Mouse (Mus musculus) CD8-positive naive resting alpha-beta T cell, adult 2 months (primary cell): ENCODE results near the gene Atp11a.

ENCODE experiments used
- DNase-seq, 2 experiments: peaks; one replicate each; pipeline ENCODE4 v3.0.0; 2022; ENCODE audit warnings: low read depth in 2 of 2, low spot score in 2 of 2

Atp11a gene

GRCm38 (mm10) chr8:12756391-12757157 lies at the start of gene Atp11a:
Gene Atp11a, plus strand, starts transcription at chr8:12757014.
- DNase-seq, result peak; percentile 45 to 47

DNA sequence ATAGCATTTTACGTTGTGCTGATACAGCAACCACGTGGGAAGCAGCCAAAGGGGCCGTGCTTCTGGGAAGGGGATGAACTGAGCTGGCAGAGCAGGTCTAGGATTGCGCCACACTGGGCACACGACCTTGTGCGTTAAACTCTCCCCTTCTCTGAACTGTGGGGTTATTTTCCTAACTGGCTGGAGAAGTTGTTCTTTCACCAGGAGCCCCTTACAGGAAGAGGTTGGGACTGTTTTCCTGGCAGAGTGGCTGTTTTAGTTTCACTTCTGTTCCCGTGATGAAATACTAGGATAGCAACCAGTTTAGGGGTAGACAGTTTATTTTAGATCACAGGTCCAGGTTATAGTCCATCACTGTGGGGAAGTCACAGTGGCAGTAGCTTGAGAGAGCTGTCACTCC lies 45.2 kb upstream of the Atp11a start:
- no peak for DNase-seq

GRCm38 (mm10) chr8:12715861-12716585 lies 40.8 kb upstream of the Atp11a start:
- no peak for DNase-seq

DNA sequence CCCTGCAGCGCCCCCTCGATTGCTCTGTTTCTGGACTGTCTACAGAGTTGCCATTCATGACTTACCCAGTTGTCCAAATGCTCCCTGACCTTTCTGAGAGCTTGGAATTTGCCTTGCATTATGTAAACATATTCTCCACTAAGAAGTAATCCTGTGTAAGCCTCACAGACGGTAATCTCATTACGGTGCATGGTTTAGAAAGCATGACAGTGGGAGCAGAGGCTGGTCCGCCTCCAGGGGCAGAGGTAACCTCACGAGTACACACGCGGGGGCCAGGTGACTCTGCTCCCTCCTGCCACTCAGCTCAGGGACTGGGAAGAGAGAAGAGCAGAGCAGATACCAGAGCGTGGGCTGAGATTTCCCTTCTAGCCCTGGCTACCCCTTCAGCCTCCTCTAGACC lies 37.7 kb upstream of the Atp11a start:
- no peak for DNase-seq

DNA sequence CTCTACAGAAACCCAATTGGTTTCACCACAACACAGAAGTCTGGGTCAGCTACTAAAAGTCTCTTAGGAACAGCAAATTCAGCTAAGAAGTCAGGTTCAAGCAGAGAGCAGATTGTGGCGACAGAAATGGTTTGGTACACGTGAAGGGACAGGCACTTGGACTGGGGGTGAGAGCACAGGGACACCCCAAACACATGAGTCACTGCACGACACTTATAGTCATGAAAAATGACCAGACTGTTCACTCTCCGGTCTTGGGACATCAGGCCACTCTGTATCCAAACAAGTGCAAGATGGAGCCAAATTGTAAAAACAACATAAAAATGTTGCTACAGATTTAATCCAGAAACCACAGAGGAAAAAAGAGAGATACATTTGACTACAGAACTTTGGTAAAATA lies 28.2 kb upstream of the Atp11a start:
- no peak for DNase-seq

DNA sequence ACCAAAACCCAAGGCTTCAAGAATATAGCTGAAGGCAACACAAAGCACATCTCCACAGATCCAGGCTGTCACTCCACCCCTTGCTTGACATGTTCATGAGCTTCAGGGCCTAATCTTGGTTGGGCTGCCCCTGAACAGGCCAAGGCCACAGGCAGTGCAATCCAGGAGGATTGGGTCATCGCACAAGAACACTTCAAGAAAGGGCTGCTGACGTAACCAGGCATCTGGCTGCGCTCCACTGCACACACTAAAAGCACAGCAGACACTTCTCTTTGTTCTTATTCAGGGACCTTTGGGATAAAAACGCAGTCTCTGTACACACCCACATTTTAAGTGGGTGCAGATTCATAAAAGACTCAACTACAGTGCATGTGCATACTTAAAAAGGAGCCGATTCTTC lies 26.0 kb upstream of the Atp11a start:
- DNase-seq, result no peak

- no peak for DNase-seq
These were observed 24.4 kb upstream of the Atp11a start for GRCm38 (mm10) chr8:12732431-12732830.

DNA sequence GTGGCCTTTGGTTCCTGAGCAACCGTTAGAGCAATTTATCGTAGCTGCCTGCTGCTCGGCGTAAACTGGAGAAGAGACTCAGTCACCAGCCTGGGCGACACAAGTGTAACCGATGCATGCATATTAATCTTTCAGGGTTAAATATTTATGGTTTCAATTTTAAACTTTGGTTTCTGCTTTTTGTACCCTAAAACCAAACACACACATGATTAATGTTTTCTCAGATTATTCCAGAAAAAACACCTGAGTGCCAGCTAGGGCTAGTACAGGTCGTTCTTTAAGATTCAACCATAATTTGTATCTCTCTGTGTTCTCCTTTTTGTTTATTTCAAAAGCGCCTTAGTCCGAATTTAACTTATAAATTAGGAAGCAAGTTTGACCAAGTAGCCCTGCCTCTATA lies 17.7 kb upstream of the Atp11a start:
- DNase-seq, result no peak

GRCm38 (mm10) chr8:12743390-12743789 lies 13.4 kb upstream of the Atp11a start:
- no peak for DNase-seq

DNA sequence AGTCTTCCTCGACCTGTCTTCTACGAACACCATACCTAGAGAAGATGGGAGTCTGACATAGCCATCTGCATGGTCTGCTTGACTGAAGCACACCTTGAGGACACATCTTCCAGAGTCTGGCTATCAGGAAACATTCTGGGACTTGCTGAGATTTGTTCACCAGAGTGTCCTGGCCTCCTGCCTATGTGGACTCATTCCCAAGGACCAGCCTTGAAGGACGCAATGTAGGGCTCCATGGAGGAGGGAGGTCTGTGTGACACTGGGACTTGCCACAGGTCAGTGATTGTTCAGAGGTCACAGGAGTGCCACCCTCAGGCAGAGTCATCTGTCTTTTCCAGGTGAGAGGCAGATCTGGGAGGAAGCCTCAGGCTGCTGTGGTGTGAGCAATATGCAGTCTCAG lies 8.6 kb upstream of the Atp11a start:
- no peak for DNase-seq

DNA sequence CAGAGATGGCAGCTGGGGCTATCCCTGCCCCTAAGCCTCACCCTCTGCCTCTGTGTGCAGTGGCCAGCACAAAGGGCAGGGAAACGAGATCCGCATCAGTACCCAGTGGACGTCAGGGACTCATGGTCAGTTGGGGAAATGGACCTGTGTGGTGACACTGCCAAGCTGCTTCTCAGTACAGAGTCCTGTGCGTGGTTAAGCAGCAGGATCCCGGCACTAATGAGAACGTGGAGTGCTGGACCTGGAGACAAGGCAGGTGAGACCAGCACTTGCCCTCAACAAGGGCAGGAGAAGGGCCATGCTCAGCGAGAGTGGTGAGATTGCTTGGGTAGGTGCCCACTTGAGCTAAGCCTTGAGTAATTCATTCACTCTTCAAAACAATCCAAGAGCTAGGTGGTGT lies 7.7 kb upstream of the Atp11a start:
- DNase-seq, result no peak

DNA sequence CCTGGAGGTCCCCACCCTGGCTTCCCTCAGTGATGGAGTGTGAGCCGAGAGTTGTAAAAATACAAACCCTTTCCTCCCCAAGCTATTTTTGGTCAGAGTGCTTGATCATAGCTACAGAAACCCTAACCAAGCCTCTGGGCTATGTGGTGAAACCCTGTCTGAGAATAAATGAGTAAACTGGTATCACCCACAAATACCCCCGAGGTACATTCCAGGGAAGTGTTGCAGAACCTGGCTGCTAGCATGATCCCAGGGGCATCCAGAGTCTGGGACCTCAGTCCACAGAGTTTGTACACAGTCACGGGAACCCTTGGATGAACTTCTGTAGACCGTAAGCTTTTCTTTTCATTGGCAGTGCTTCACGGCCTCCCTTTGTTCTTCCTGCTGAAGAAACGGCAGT lies 3.8 kb upstream of the Atp11a start:
- DNase-seq, result no peak

DNA sequence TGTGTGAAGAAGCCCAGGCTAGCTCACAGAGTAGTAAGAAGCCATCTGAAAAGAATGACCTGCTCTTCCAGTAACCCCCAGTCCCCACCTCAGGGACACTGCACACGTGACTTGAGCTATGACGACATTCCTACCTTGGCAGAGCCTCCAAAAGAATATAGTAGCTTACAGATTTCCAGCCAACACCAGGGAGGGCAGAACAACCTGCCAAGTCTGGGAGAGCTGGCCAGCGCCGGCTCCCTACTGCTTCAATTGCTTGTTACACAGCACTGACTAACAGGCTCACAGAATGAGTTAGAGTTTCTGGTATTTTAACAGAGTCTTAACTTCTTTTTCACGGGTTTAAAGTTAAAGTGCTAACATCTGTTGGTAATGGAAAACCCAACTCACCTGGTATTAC lies 2.7 kb upstream of the Atp11a start:
- DNase-seq, result no peak

DNA sequence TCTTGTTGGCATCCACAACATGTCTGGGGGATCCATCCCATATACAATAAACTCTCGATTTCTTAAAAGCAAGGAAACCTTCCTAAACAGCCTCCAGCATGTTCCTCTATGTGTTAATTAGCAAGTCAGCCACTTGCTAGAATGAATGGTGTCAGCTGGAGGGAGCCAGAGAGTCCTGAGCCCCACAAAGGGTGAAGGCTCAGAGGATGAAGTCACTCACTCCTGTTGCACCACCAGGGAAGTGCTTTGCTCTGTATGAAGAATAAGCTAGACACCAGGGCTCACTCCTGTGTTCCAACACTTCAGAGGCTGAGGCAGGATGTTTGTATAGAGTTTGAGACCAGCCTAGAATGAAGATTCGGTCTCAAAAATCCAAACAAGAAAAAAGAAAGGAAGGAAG lies 1.5 kb upstream of the Atp11a start:
- DNase-seq, result no peak

DNA sequence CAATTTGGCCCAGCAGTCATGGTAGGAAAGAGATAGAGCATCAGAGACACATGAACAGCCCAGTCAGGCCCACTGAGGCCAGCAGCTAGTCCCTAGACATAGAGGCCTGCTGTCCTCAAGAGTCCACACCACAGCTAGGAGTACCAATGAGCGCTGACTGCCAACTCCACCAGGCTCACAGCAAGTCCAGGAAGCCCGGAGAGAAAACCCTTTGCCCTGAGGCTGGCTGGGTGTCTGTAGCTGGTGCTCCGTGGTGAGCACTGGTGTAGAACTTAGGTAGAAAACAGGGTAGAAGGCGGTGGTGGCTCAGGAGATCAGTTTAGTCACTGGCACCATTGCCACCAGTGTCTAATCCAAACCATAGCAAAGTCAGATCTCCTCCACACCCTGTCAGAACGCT lies 988 bp upstream of the Atp11a start:
- no peak for DNase-seq

- DNase-seq, result peak; percentile 11 to 13
These were observed 572 bp downstream of the Atp11a start for GRCm38 (mm10) chr8:12757231-12757940.

- DNase-seq, result no peak
These were observed 3.1 kb downstream of the Atp11a start for GRCm38 (mm10) chr8:12759963-12760362.

DNA sequence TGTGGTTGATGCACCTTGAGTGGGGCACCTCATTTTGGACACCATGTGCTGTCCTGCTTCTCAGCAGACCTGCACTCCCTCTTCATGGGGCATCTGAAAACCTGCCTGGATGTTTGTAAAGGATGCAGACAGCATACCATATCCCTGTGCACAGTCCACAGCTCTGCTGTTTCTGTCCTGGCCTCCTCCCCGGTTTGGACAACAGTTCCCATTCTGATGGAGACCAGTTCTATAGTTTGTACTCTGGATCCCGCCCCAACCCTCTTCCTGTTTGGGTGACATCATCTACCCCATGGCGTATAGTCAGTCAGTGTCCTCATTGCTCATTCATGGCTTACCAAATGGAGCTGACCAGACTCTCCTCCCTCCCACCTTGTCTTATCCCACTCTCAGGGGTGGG lies 5.1 kb downstream of the Atp11a start:
- no peak for DNase-seq

DNA sequence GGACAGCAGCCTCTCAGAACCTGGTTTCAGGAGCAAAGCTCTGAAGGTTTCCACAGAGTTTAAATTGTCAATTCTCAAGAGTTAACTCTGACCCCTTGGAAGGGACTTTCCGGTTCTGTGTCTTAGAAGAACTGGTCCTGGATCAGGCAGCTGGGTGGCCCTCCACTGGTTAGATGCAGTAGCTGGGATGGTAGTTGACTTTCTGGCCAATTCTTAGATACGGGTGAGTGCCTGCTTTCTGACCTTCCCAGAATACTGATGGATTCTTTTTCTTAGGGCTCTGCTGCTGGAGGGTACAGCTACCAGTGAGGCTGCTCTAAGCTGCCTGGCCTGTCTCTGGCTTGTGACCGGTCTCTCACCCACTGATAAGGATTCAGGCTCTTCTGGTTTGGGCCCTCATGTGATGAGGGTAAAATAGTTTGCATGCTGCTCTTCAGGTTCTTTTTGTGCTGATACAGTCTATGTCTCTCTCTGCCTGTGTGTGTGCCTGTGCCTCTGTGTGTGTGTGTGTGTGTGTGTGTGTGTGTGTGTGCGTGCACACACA lies 6.8 kb downstream of the Atp11a start:
- no peak for DNase-seq

DNA sequence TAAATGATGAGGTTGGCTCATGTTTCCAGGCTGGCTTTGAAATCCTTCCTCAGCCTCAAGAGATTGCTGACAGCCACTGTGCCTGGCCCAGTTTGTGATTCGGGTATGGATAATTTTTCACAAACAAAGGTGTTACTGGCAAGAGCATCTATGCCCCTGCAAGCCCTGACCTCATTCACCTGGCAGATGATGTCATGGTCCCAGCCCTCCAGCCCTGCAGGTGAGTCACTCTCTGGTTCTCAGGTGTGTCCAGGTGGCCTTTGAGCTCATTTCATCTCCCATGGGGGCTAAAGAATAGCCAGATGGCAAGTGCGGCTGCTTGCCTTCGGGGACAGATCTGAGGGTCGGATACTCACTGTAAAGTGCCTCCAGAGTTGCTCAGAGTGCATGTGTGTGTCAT lies 8.2 kb downstream of the Atp11a start:
- DNase-seq, result no peak

- no peak for DNase-seq
These were observed 10.4 kb downstream of the Atp11a start for GRCm38 (mm10) chr8:12767176-12767575.

DNA sequence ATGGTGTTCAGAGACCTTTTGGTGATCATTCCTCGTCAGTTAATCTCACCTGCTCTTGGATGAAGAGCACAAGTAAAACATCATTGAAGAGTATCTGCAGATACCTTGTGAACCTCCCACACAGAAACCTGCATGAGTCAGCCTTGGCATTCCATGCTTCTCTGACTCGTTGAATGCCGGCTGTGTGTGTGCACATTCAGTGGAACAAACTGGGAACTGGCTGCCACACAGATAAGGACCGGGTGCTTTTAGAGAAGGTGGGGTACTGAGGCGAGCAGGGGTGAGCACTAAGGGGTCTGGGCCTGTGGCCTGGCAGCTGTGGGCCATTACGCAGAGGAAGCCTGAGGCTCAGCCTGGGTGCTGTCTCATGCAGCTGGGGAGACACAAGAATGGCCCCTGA lies 11.9 kb downstream of the Atp11a start:
- no peak for DNase-seq
